Mouse (Mus musculus) thymus, adult 18-20 months (tissue): ENCODE measurements around the gene Tgm5.
"Not testable (repeated sequence)": the region's sequence is repeated elsewhere in the genome, so short reads cannot be mapped to it uniquely, and the experiment has no call there.

Source experiments
- DNase-seq, 2 experiments: peaks; one replicate each; pipeline ENCODE4 v3.0.0; 2022; ENCODE audit warnings: mixed read lengths in 2 of 2

Tgm5 gene

GRCm38 (mm10) chr2:121085480-121086185 is at the start of gene Tgm5:
Gene Tgm5 (minus strand): TSS chr2:121085841.
- DNase-seq = no peak

GRCm38 (mm10) chr2:121132822-121133221 is 47.2 kb upstream of the Tgm5 start:
- no peak for DNase-seq

- DNase-seq = no peak
Observed at GRCm38 (mm10) chr2:121128865-121129620, 43.4 kb upstream of the Tgm5 start.

- no peak for DNase-seq
Observed at GRCm38 (mm10) chr2:121127536-121127935, 41.9 kb upstream of the Tgm5 start.

GRCm38 (mm10) chr2:121126302-121126701 is 40.7 kb upstream of the Tgm5 start:
- DNase-seq = not testable (repeated sequence)

- no peak for DNase-seq
Observed at GRCm38 (mm10) chr2:121119260-121119659, 33.6 kb upstream of the Tgm5 start.

- no peak for DNase-seq
Observed at GRCm38 (mm10) chr2:121115418-121115817, 29.8 kb upstream of the Tgm5 start.

GRCm38 (mm10) chr2:121109695-121110094 is 24.1 kb upstream of the Tgm5 start, which contains the start of gene Tgm7:
Gene Tgm7 (minus strand): TSS chr2:121109795.
- no peak for DNase-seq

- no peak for DNase-seq
Observed at GRCm38 (mm10) chr2:121105940-121106339, 20.3 kb upstream of the Tgm5 start.

GRCm38 (mm10) chr2:121102051-121102450 is 16.4 kb upstream of the Tgm5 start:
- DNase-seq = peak in 1 of 2 experiments; percentile 13

GRCm38 (mm10) chr2:121089751-121090150 is 4.1 kb upstream of the Tgm5 start:
- no peak for DNase-seq

- DNase-seq = no peak
Observed at GRCm38 (mm10) chr2:121088507-121088906, 2.9 kb upstream of the Tgm5 start.

GRCm38 (mm10) chr2:121082626-121083025 is 3.0 kb downstream of the Tgm5 start:
- no peak for DNase-seq

- DNase-seq = no peak
Observed at GRCm38 (mm10) chr2:121074747-121075146, 10.9 kb downstream of the Tgm5 start.

- DNase-seq = no peak
Observed at GRCm38 (mm10) chr2:121071871-121072270, 13.8 kb downstream of the Tgm5 start.

GRCm38 (mm10) chr2:121069506-121069905 is 16.1 kb downstream of the Tgm5 start:
- DNase-seq = no peak

GRCm38 (mm10) chr2:121067116-121067515 is 18.5 kb downstream of the Tgm5 start:
- DNase-seq = peak in 1 of 2 experiments; percentile 19

GRCm38 (mm10) chr2:121061315-121061714 is 24.3 kb downstream of the Tgm5 start:
- no peak for DNase-seq

- DNase-seq = no peak
Observed at GRCm38 (mm10) chr2:121057997-121058396, 27.6 kb downstream of the Tgm5 start.

- no peak for DNase-seq
Observed at GRCm38 (mm10) chr2:121055915-121056314, 29.7 kb downstream of the Tgm5 start.

GRCm38 (mm10) chr2:121054060-121054459 is 31.6 kb downstream of the Tgm5 start:
- no peak for DNase-seq

GRCm38 (mm10) chr2:121052176-121052575 is 33.5 kb downstream of the Tgm5 start:
- no peak for DNase-seq

- no peak for DNase-seq
Observed at GRCm38 (mm10) chr2:121045653-121046052, 40.0 kb downstream of the Tgm5 start.

GRCm38 (mm10) chr2:121041098-121041497 is 44.5 kb downstream of the Tgm5 start:
- no peak for DNase-seq
